Mouse (Mus musculus) stomach, embryonic 15.5 days (tissue): ENCODE data around the gene A930009A15Rik. TPM values are rescaled to one million over a fixed set of nuclear protein-coding genes. Genes with fewer than 3 reads are reported as not detected.

Experiments
- ATAC-seq: fragments of 200-750 bp; cut with Nextera tagmentation; 2 replicates; pipeline ENCODE4 v1.8.0; 2017; ENCODE audit warnings: low read depth, moderate number of reproducible peaks, moderate TSS enrichment; ENCODE audit not compliant: insufficient read depth, low FRiP score
- H3K27ac ChIP-seq: fragments of 300-500 bp; sonication (generic); 2 replicates; pipeline ENCODE4 v1.5.1; 2015; ENCODE audit warnings: mild to moderate bottlenecking, inconsistent platforms
- H3K27me3 ChIP-seq: fragments of 300-500 bp; sonication (generic); replicated peaks from 2 replicates; pipeline ENCODE4 v1.6.1; 2015; ENCODE audit warnings: inconsistent platforms
- H3K36me3 ChIP-seq: fragments of 300-500 bp; sonication (generic); 2 replicates; pipeline ENCODE4 v1.6.1; 2015; ENCODE audit warnings: inconsistent platforms
- H3K4me1 ChIP-seq: fragments of 300-500 bp; sonication (generic); 2 replicates; pipeline ENCODE4 v1.6.1; 2015; ENCODE audit warnings: inconsistent platforms
- H3K4me2 ChIP-seq: fragments of 300-500 bp; sonication (generic); 2 replicates; pipeline ENCODE4 v1.6.1; 2015; ENCODE audit warnings: mild to moderate bottlenecking, inconsistent platforms
- H3K4me3 ChIP-seq: fragments of 300-500 bp; sonication (generic); replicated peaks from 2 replicates; pipeline ENCODE4 v1.5.1; 2015; ENCODE audit warnings: inconsistent platforms
- H3K9ac ChIP-seq: fragments of 300-500 bp; sonication (generic); 2 replicates; pipeline ENCODE4 v1.6.1; 2015; ENCODE audit warnings: inconsistent platforms
- H3K9me3 ChIP-seq: fragments of 300-500 bp; sonication (generic); 2 replicates; pipeline ENCODE4 v1.6.1; 2016; ENCODE audit warnings: inconsistent platforms
- WGBS: fragments of 180-500 bp; shearing (Covaris S2); methylation state at CpG from one replicate; pipeline ENCODE4 v1.1.7; 2015; 5-methylcytosine and 5-hydroxymethylcytosine counted together
- polyA plus RNA-seq: library from polyadenylated mRNA; unstranded; fragments of >200 nt; fragmentation: Nextera tagmentation; extraction: Ambion mirVana; gene quantifications from 2 replicates; pipeline ENCODE4 v1.2.1, GENCODE M21; 2015

Gene A930009A15Rik
- polyA plus RNA-seq: not detected in 2 replicates

GRCm38 (mm10) chr10:115569712-115570491 is at the start of gene A930009A15Rik:
Gene A930009A15Rik, plus strand, starts transcription at chr10:115569986.
- 88% methylated on average over 15 of the region's 15 CpGs for WGBS
- ATAC-seq: no peak
- no peak within 1 kb of the TSS for H3K4me3 ChIP-seq
- H3K27me3 ChIP-seq: no peaks in the 10 kb centered on the region
- H3K4me2 ChIP-seq: no peak within 1 kb of the TSS
- H3K36me3 ChIP-seq: no peaks in the 10 kb centered on the region
- no peaks in the 10 kb centered on the region for H3K4me1 ChIP-seq
- no peak within 1 kb of the TSS for H3K9ac ChIP-seq
- H3K27ac ChIP-seq: no peak within 1 kb of the TSS
- no peaks in the 10 kb centered on the region for H3K9me3 ChIP-seq

- Histone ChIP-seq H3K9ac (no peak overlapping the region), H3K4me2 (no peak overlapping the region), H3K4me3 (no peak overlapping the region), H3K9me3 (no peaks in the 10 kb centered on the region), H3K27ac (no peak overlapping the region), H3K36me3 (no peaks in the 10 kb centered on the region), H3K27me3 (no peaks in the 10 kb centered on the region), H3K4me1 (no peaks in the 10 kb centered on the region)
- 77% methylated on average over 17 of the region's 17 CpGs for WGBS
- ATAC-seq: no peak
Observed at GRCm38 (mm10) chr10:115520200-115521080, 49.3 kb upstream of the A930009A15Rik start.

- H3K27me3 ChIP-seq: no peaks in the 10 kb centered on the region
- no peak overlapping the region for H3K9ac ChIP-seq
- no peak overlapping the region for H3K4me3 ChIP-seq
- H3K36me3 ChIP-seq: no peaks in the 10 kb centered on the region
- H3K4me1 ChIP-seq: no peaks in the 10 kb centered on the region
- no peak overlapping the region for H3K27ac ChIP-seq
- ATAC-seq: no peak
- WGBS: 65% methylated on average over 4 of the region's 4 CpGs
- H3K4me2 ChIP-seq: no peak overlapping the region
- H3K9me3 ChIP-seq: no peaks in the 10 kb centered on the region
Observed at GRCm38 (mm10) chr10:115521081-115521451, 48.7 kb upstream of the A930009A15Rik start.

- 56% methylated on average over 4 of the region's 4 CpGs for WGBS
- H3K4me3 ChIP-seq: no peak overlapping the region
- no peaks in the 10 kb centered on the region for H3K9me3 ChIP-seq
- H3K27me3 ChIP-seq: no peaks in the 10 kb centered on the region
- no peaks in the 10 kb centered on the region for H3K4me1 ChIP-seq
- H3K9ac ChIP-seq: no peak overlapping the region
- ATAC-seq: no peak
- no peaks in the 10 kb centered on the region for H3K36me3 ChIP-seq
- H3K27ac ChIP-seq: no peak overlapping the region
- no peak overlapping the region for H3K4me2 ChIP-seq
Observed at GRCm38 (mm10) chr10:115528892-115529291, 40.9 kb upstream of the A930009A15Rik start.

- Histone ChIP-seq H3K4me2 (no peak overlapping the region), H3K4me1 (no peaks in the 10 kb centered on the region), H3K9me3 (no peaks in the 10 kb centered on the region), H3K36me3 (no peaks in the 10 kb centered on the region), H3K9ac (no peak overlapping the region), H3K4me3 (no peak overlapping the region), H3K27me3 (no peaks in the 10 kb centered on the region), H3K27ac (no peak overlapping the region)
- WGBS: 78% methylated on average over 12 of the region's 12 CpGs
- ATAC-seq: no peak
Observed at GRCm38 (mm10) chr10:115529768-115530167, 40.0 kb upstream of the A930009A15Rik start.

GRCm38 (mm10) chr10:115530746-115531145 is 39.0 kb upstream of the A930009A15Rik start:
- Histone ChIP-seq H3K4me2 (no peak overlapping the region), H3K27me3 (no peaks in the 10 kb centered on the region), H3K27ac (no peak overlapping the region), H3K9me3 (no peaks in the 10 kb centered on the region), H3K36me3 (no peaks in the 10 kb centered on the region), H3K9ac (no peak overlapping the region), H3K4me3 (no peak overlapping the region), H3K4me1 (no peaks in the 10 kb centered on the region)
- WGBS: 11% methylated on average over 2 of the region's 2 CpGs
- no peak for ATAC-seq

GRCm38 (mm10) chr10:115542917-115543316 is 26.9 kb upstream of the A930009A15Rik start:
- Histone ChIP-seq H3K4me3 (no peak overlapping the region), H3K27ac (no peak overlapping the region), H3K4me2 (no peak overlapping the region), H3K9me3 (no peaks in the 10 kb centered on the region), H3K27me3 (no peaks in the 10 kb centered on the region), H3K4me1 (no peaks in the 10 kb centered on the region), H3K36me3 (no peaks in the 10 kb centered on the region), H3K9ac (no peak overlapping the region)
- WGBS: 74% methylated on average over 6 of the region's 6 CpGs
- ATAC-seq: no peak

GRCm38 (mm10) chr10:115550253-115550652 is 19.5 kb upstream of the A930009A15Rik start:
- H3K9me3 ChIP-seq: no peaks in the 10 kb centered on the region
- no peaks in the 10 kb centered on the region for H3K27me3 ChIP-seq
- H3K9ac ChIP-seq: no peak overlapping the region
- H3K4me1 ChIP-seq: no peaks in the 10 kb centered on the region
- H3K27ac ChIP-seq: no peak overlapping the region
- H3K4me3 ChIP-seq: no peak overlapping the region
- 75% methylated on average over 7 of the region's 7 CpGs for WGBS
- no peak overlapping the region for H3K4me2 ChIP-seq
- H3K36me3 ChIP-seq: no peaks in the 10 kb centered on the region
- ATAC-seq: no peak

GRCm38 (mm10) chr10:115551069-115551468 is 18.7 kb upstream of the A930009A15Rik start:
- H3K4me1 ChIP-seq: no peaks in the 10 kb centered on the region
- H3K9ac ChIP-seq: no peak overlapping the region
- H3K4me3 ChIP-seq: no peak overlapping the region
- no peaks in the 10 kb centered on the region for H3K9me3 ChIP-seq
- no peak for ATAC-seq
- H3K27me3 ChIP-seq: no peaks in the 10 kb centered on the region
- H3K4me2 ChIP-seq: no peak overlapping the region
- H3K27ac ChIP-seq: no peak overlapping the region
- no peaks in the 10 kb centered on the region for H3K36me3 ChIP-seq
- WGBS: 71% methylated on average over 3 of the region's 3 CpGs

- H3K36me3 ChIP-seq: no peaks in the 10 kb centered on the region
- no peak overlapping the region for H3K9ac ChIP-seq
- H3K27ac ChIP-seq: no peak overlapping the region
- H3K9me3 ChIP-seq: no peaks in the 10 kb centered on the region
- 69% methylated on average over 11 of the region's 11 CpGs for WGBS
- H3K27me3 ChIP-seq: no peaks in the 10 kb centered on the region
- H3K4me3 ChIP-seq: no peak overlapping the region
- no peak overlapping the region for H3K4me2 ChIP-seq
- no peak for ATAC-seq
- no peaks in the 10 kb centered on the region for H3K4me1 ChIP-seq
Observed at GRCm38 (mm10) chr10:115553352-115554113, 16.3 kb upstream of the A930009A15Rik start.

GRCm38 (mm10) chr10:115555191-115555765 is 14.5 kb upstream of the A930009A15Rik start:
- peak; percentile 56 for ATAC-seq
- 39% methylated on average over 2 of the region's 2 CpGs for WGBS
- Histone ChIP-seq H3K27me3 (no peaks in the 10 kb centered on the region), H3K4me3 (no peak overlapping the region), H3K4me1 (no peaks in the 10 kb centered on the region), H3K36me3 (no peaks in the 10 kb centered on the region), H3K9me3 (no peaks in the 10 kb centered on the region), H3K27ac (no peak overlapping the region), H3K4me2 (no peak overlapping the region), H3K9ac (no peak overlapping the region)
